Mouse (Mus musculus) G1E (cell line): ENCODE results near the gene Eri2.

Experiments used
- CTCF ChIP-seq: IDR thresholded peaks from 2 replicates; pipeline ENCODE4 v1.5.1; 2012; ENCODE audit warnings: low read depth, low read length, inconsistent platforms, mixed read lengths
- GATA1 ChIP-seq: IDR thresholded peaks from 2 replicates; pipeline ENCODE4 v1.6.1; 2012; ENCODE audit warnings: borderline replicate concordance, low read length, inconsistent platforms, mixed read lengths
- TAL1 ChIP-seq: conservative IDR thresholded peaks from 2 replicates; pipeline ENCODE4 v1.6.1; 2012; ENCODE audit warnings: low read depth, low read length, inconsistent platforms, mixed read lengths

DNA sequence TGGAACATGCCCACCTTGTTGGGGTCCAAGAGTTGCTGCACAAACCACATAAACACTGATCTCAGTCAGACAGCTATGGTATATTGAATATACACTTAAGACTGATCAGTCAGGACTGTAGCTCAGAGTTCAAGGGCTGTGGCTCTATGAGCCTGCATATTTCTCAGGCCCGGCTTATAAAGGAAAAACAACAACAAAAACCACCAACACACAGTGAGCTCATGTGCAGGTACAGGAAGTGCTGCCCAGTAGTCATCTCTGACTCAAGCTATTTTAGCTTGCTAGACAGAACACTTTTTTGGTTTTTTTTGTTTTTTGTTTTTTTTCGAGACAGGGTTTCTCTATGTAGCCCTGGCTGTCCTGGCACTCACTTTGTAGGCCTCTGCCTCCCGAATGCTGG lies 14.9 kb upstream of the Eri2 start:
- TF ChIP-seq TAL1: no peak
- no peak for TF ChIP-seq CTCF
- TF ChIP-seq GATA1: no peak
